Mouse (Mus musculus) spleen, adult 2 months (tissue): ENCODE data around the gene Rims3. TPM values are rescaled to one million over a fixed set of nuclear protein-coding genes. Genes with fewer than 3 reads are reported as not detected.

Experiments
- DNase-seq, 2 experiments: peaks; one replicate each; pipeline versions ENCODE4 v3.0.0 to v3.0.0-alpha.2; 2012 to 2021; ENCODE audit warnings: low spot score in 2 of 2, low read depth in 1 of 2
- H3K27ac ChIP-seq: fragments of 200-500 bp; 2 replicates; pipeline ENCODE4 v1.5.1; 2012; ENCODE audit warnings: low read length, inconsistent platforms; ENCODE audit not compliant: insufficient read depth
- H3K27me3 ChIP-seq: fragments of 200-500 bp; 2 replicates; pipeline ENCODE4 v1.6.1; 2012; ENCODE audit warnings: mild to moderate bottlenecking, moderate library complexity, low read length, inconsistent platforms; ENCODE audit not compliant: control insufficient read depth, insufficient read depth
- H3K36me3 ChIP-seq: fragments of 200-500 bp; 2 replicates; pipeline ENCODE4 v1.6.1; 2012; ENCODE audit warnings: mild to moderate bottlenecking, low read length, inconsistent platforms; ENCODE audit not compliant: control insufficient read depth, insufficient read depth
- H3K4me1 ChIP-seq: fragments of 200-500 bp; 2 replicates; pipeline ENCODE4 v1.6.1; 2011; ENCODE audit warnings: inconsistent platforms; ENCODE audit not compliant: control insufficient read depth, insufficient read depth, insufficient read length
- H3K4me3 ChIP-seq: fragments of 200-500 bp; 2 replicates; pipeline ENCODE4 v1.5.1; 2011; ENCODE audit warnings: mild to moderate bottlenecking, inconsistent platforms; ENCODE audit not compliant: insufficient read depth, insufficient read length; ENCODE audit errors: extremely low read depth
- CTCF ChIP-seq: fragments of 200-500 bp; IDR thresholded peaks from 2 replicates; pipeline ENCODE4 v1.5.1; 2011; ENCODE audit warnings: mild to moderate bottlenecking, inconsistent platforms; ENCODE audit not compliant: insufficient read depth, insufficient read length, insufficient replicate concordance; ENCODE audit errors: extremely low read depth
- POLR2A ChIP-seq: fragments of 200-500 bp; IDR thresholded peaks from 2 replicates; pipeline ENCODE4 v1.6.1; 2011; ENCODE audit warnings: low read depth, low read length, inconsistent platforms
- WGBS: fragments of 180-500 bp; shearing (Covaris S2); methylation state at CpG from one replicate; pipeline ENCODE4 v1.1.7; 2018; 5-methylcytosine and 5-hydroxymethylcytosine counted together
- polyA plus RNA-seq: library from polyadenylated mRNA; depleted of rRNA; stranded (reverse); fragments of >200 nt; gene quantifications from 2 replicates; pipeline ENCODE4 v1.2.3, GENCODE M21; 2012

Gene Rims3
- polyA plus RNA-seq, 1 experiment, result 8.7 TPM

- no peak for TF ChIP-seq POLR2A
- no peak for TF ChIP-seq CTCF
- Histone ChIP-seq H3K36me3 (no peaks in the 10 kb centered on the region), H3K4me3 (no peak overlapping the region), H3K27me3 (no peaks in the 10 kb centered on the region), H3K4me1 (peaks cover 13% of the 10 kb centered on the region), H3K27ac (no peak overlapping the region)
- WGBS, result 73% methylated on average over 2 of the region's 2 CpGs
- no peak for DNase-seq
These were observed 36.7 kb upstream of the Rims3 start for GRCm38 (mm10) chr4:120817951-120818350.

- 62% methylated on average over 1 of the region's 1 CpGs for WGBS
- H3K27ac ChIP-seq, result no peak overlapping the region
- TF ChIP-seq POLR2A, result no peak
- no peak for TF ChIP-seq CTCF
- no peak overlapping the region for H3K4me3 ChIP-seq
- no peaks in the 10 kb centered on the region for H3K36me3 ChIP-seq
- no peak for DNase-seq
- peaks cover 17% of the 10 kb centered on the region for H3K4me1 ChIP-seq
- H3K27me3 ChIP-seq, result no peaks in the 10 kb centered on the region
These were observed 35.3 kb upstream of the Rims3 start for GRCm38 (mm10) chr4:120819296-120819695.

GRCm38 (mm10) chr4:120819871-120820270 is 34.7 kb upstream of the Rims3 start:
- TF ChIP-seq CTCF, result no peak
- TF ChIP-seq POLR2A, result no peak
- no peak for DNase-seq
- Histone ChIP-seq H3K4me1 (peaks cover 18% of the 10 kb centered on the region), H3K36me3 (no peaks in the 10 kb centered on the region), H3K4me3 (no peak overlapping the region), H3K27ac (no peak overlapping the region), H3K27me3 (no peaks in the 10 kb centered on the region)
- 95% methylated on average over 2 of the region's 2 CpGs for WGBS

- Histone ChIP-seq H3K27me3 (no peaks in the 10 kb centered on the region), H3K27ac (no peak overlapping the region), H3K36me3 (no peaks in the 10 kb centered on the region), H3K4me1 (peaks cover 10% of the 10 kb centered on the region), H3K4me3 (no peak overlapping the region)
- TF ChIP-seq POLR2A (no peak), CTCF (no peak)
- WGBS, result 96% methylated on average over 2 of the region's 2 CpGs
- DNase-seq, result no peak
These were observed 32.3 kb upstream of the Rims3 start for GRCm38 (mm10) chr4:120822191-120822911.

GRCm38 (mm10) chr4:120825100-120825553 is 29.5 kb upstream of the Rims3 start:
- H3K4me1 ChIP-seq, result peaks cover 8% of the 10 kb centered on the region
- no peak for TF ChIP-seq CTCF
- peak; percentile 90 for TF ChIP-seq POLR2A
- no peaks in the 10 kb centered on the region for H3K27me3 ChIP-seq
- peak overlapping the region; percentile 100 for H3K27ac ChIP-seq
- WGBS, result under 1% methylated on average over 50 of the region's 53 CpGs
- peak; percentile 69 to 93 for DNase-seq
- H3K4me3 ChIP-seq, result peak overlapping the region; percentile 97
- no peaks in the 10 kb centered on the region for H3K36me3 ChIP-seq

- TF ChIP-seq POLR2A (no peak; the same call in 1 of the 2 replicates), CTCF (no peak)
- WGBS, result under 1% methylated on average over 52 of the region's 55 CpGs
- peak overlapping the region; percentile 97 for H3K4me3 ChIP-seq
- DNase-seq, result peak; percentile 97
- no peaks in the 10 kb centered on the region for H3K27me3 ChIP-seq
- H3K27ac ChIP-seq, result peak overlapping the region; percentile 100
- peaks cover 8% of the 10 kb centered on the region for H3K4me1 ChIP-seq
- no peaks in the 10 kb centered on the region for H3K36me3 ChIP-seq
These were observed 28.9 kb upstream of the Rims3 start for GRCm38 (mm10) chr4:120825577-120826326.

GRCm38 (mm10) chr4:120826418-120826817 is 28.2 kb upstream of the Rims3 start:
- Histone ChIP-seq H3K4me1 (peaks cover 8% of the 10 kb centered on the region), H3K27me3 (no peaks in the 10 kb centered on the region), H3K27ac (0 out of 2 replicates have a peak overlapping the region, but pooled peaks have one; percentile 87), H3K4me3 (no peak overlapping the region), H3K36me3 (no peaks in the 10 kb centered on the region)
- WGBS, result 97% methylated on average over 6 of the region's 6 CpGs
- no peak for DNase-seq
- no peak for TF ChIP-seq CTCF
- no peak for TF ChIP-seq POLR2A
